Mouse (Mus musculus) cerebellum, postnatal 14 days (tissue): ENCODE results near the gene Gprin1.

Experiments used
- DNase-seq, 2 experiments: peaks; one replicate each; pipeline ENCODE4 v3.0.0; 2021; ENCODE audit warnings: mixed read lengths in 2 of 2

Gene Gprin1

GRCm38 (mm10) chr13:54749864-54750411 is at the start of gene Gprin1:
TSS of gene Gprin1 (minus strand) at chr13:54749874.
- DNase-seq, result peak; percentile 77 to 80

- DNase-seq, result no peak
These were observed 49.1 kb upstream of the Gprin1 start for GRCm38 (mm10) chr13:54798740-54799139.

- DNase-seq, result peak in 1 of 2 experiments; percentile 31
These were observed 48.4 kb upstream of the Gprin1 start for GRCm38 (mm10) chr13:54797861-54798643.

- DNase-seq, result peak; percentile 70 to 73
These were observed 47.7 kb upstream of the Gprin1 start for GRCm38 (mm10) chr13:54797356-54797755.

GRCm38 (mm10) chr13:54794843-54795242 is 45.2 kb upstream of the Gprin1 start:
- no peak for DNase-seq

GRCm38 (mm10) chr13:54794002-54794577 is 44.4 kb upstream of the Gprin1 start:
- DNase-seq, result no peak

- peak; percentile 53 to 83 for DNase-seq
These were observed 42.9 kb upstream of the Gprin1 start for GRCm38 (mm10) chr13:54792259-54793230.

GRCm38 (mm10) chr13:54789561-54790397 is 40.1 kb upstream of the Gprin1 start:
- peak; percentile 78 to 79 for DNase-seq

- DNase-seq, result peak; percentile 93 to 96
These were observed 39.3 kb upstream of the Gprin1 start, which contains the start of gene Tspan17 for GRCm38 (mm10) chr13:54788740-54789560. TSS of gene Tspan17 (plus strand) at chr13:54789377.

GRCm38 (mm10) chr13:54787591-54787990 is 37.9 kb upstream of the Gprin1 start:
- DNase-seq, result peak in 1 of 2 experiments; percentile 29

GRCm38 (mm10) chr13:54783698-54784097 is 34.0 kb upstream of the Gprin1 start, which contains the start of gene Eif4e1b:
TSS of gene Eif4e1b (plus strand) at chr13:54783998.
- no peak for DNase-seq

GRCm38 (mm10) chr13:54783235-54783634 is 33.6 kb upstream of the Gprin1 start:
- DNase-seq, result no peak

GRCm38 (mm10) chr13:54781086-54781485 is 31.4 kb upstream of the Gprin1 start:
- DNase-seq, result peak in 1 of 2 experiments; percentile 46

GRCm38 (mm10) chr13:54780592-54780991 is 30.9 kb upstream of the Gprin1 start:
- peak; percentile 88 for DNase-seq

- peak in 1 of 2 experiments; percentile 10 for DNase-seq
These were observed 17.3 kb upstream of the Gprin1 start for GRCm38 (mm10) chr13:54767012-54767411.

- peak; percentile 92 for DNase-seq
These were observed 16.6 kb upstream of the Gprin1 start, which contains the start of gene Sncb for GRCm38 (mm10) chr13:54766192-54766768. TSS of gene Sncb (minus strand) at chr13:54766595.

GRCm38 (mm10) chr13:54765281-54766191 is 15.9 kb upstream of the Gprin1 start:
- peak; percentile 72 to 76 for DNase-seq

- no peak for DNase-seq
These were observed 11.2 kb upstream of the Gprin1 start for GRCm38 (mm10) chr13:54760906-54761305.
